Mouse (Mus musculus) lung, postnatal 36 days (tissue): ENCODE results near the gene 9930104L06Rik.
"Not testable (repeated sequence)": the region's sequence is repeated elsewhere in the genome, so short reads cannot be mapped to it uniquely, and the experiment has no call there.

Experiments used
- DNase-seq: peaks from one replicate; pipeline ENCODE4 v3.0.0; 2022; ENCODE audit warnings: mixed read lengths

Gene 9930104L06Rik

GRCm38 (mm10) chr4:124936613-124937471 lies at the start of gene 9930104L06Rik:
Gene 9930104L06Rik (plus strand): TSS chr4:124937048.
- peak; percentile 99 for DNase-seq

GRCm38 (mm10) chr4:124888702-124889101 lies 48.1 kb upstream of the 9930104L06Rik start:
- no peak for DNase-seq

GRCm38 (mm10) chr4:124889935-124890334 lies 46.9 kb upstream of the 9930104L06Rik start:
- no peak for DNase-seq

GRCm38 (mm10) chr4:124890831-124891230 lies 46.0 kb upstream of the 9930104L06Rik start:
- no peak for DNase-seq

GRCm38 (mm10) chr4:124893769-124894168 lies 43.1 kb upstream of the 9930104L06Rik start:
- no peak for DNase-seq

- no peak for DNase-seq
Measured at GRCm38 (mm10) chr4:124894508-124895428, 42.1 kb upstream of the 9930104L06Rik start.

- no peak for DNase-seq
Measured at GRCm38 (mm10) chr4:124898428-124898827, 38.4 kb upstream of the 9930104L06Rik start.

DNA sequence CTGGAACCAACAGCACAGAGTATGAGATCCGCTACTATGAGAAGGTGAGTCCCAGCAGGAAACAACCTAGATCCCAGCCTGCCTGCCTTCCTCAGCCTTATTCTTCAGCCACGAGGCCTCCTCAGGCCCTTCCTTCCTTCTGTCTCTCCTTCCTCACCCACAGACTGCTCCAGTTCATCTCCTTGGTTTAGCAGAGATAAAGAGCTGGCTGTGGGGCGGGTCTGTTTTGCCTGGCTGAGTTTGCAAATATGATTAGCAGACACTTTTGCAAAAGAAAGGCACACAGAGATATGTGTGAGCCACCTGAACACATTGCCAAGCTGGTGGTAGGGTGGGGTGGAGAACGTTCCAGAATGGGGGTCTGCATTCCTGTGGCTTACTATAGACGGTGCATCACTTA lies 36.9 kb upstream of the 9930104L06Rik start:
- DNase-seq = no peak

DNA sequence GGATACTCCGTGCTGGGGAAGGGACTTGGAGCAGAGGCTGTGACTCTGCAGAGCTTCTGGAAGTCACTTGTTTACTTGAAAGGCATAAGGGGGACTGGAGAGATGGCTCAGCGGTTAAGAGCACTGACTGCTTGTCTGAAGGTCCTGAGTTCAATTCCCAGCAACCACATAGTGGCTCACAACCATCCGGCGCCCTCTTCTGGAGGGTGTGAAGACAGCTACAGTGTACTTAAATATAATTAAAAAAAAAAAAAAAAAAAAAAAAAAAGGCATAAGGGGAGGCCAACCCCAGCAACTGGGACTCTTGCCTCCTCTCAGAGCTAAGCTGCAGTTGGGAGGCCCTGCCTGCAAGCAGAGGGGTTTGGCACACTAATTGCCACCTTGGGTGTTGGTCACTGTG lies 31.4 kb upstream of the 9930104L06Rik start:
- no peak for DNase-seq

GRCm38 (mm10) chr4:124905971-124906822 lies 30.7 kb upstream of the 9930104L06Rik start:
- DNase-seq = no peak

- DNase-seq = no peak
Measured at GRCm38 (mm10) chr4:124928102-124928501, 8.7 kb upstream of the 9930104L06Rik start.

DNA sequence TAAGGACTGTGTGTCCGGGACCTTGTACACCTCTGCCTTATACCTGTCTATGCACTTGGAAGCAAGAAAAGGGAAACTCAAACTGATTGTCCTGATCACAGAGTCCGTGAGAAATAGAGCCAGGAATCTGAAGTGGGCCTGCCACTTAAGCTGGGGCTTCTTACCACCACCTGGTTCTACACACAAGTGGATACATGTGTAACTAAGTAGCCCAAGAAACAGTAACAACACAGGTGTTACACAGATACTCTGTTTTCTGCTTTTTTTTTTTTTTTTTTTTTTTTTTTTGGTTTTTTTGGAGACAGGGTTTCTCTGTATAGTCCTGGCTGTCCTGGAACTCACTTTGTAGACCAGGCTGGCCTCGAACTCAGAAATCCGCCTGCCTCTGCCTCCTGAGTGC lies 2.4 kb downstream of the 9930104L06Rik start, which contains the start of gene Cdca8:
Gene Cdca8, minus strand, starts transcription at position 101 of the 400 bp plus-strand sequence.
- DNase-seq = not testable (repeated sequence)

- peak; percentile 88 for DNase-seq
Measured at GRCm38 (mm10) chr4:124943022-124943421, 6.2 kb downstream of the 9930104L06Rik start.

GRCm38 (mm10) chr4:124943781-124944180 lies 6.9 kb downstream of the 9930104L06Rik start:
- DNase-seq = no peak

DNA sequence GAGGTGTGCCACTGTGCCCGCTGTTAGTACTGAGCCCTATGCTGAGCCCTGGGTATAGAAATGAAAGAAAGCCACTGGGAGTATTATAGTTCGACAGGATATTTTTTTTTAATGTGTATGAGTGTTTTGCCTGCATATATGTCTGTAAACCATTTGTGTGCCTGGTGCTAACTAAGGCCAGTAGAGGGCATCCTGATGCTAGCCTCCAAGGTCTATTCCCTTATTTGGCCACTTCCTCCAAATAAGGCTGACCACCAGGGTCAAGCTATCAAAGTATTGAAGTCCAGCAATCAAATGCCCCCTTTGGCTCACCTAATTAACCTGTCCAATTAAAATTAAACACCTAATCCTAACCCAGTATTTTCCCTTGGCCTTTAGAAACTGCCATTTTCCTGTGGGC lies 8.1 kb downstream of the 9930104L06Rik start:
- peak; percentile 15 for DNase-seq

GRCm38 (mm10) chr4:124949488-124949887 lies 12.6 kb downstream of the 9930104L06Rik start:
- no peak for DNase-seq

GRCm38 (mm10) chr4:124950181-124951035 lies 13.6 kb downstream of the 9930104L06Rik start:
- peak; percentile 23 for DNase-seq

DNA sequence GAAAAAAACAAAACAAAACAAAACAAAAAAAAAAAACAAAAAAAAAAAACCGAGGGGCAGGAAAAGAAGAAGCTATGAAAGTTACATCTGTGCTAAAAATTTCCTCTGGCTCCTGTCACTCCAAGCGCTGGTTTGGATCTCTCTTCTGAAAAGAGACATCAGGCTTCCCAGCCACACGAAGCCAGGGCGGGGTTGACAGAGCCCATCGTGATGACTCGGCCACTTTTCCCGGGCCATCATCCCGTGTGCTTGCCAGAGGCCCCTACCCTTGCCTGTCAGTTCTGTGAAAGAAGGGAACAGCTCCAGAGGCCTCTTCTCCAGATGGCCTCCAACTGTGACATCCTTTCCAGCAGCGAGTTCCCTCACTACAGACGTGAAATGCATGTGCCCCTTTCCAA lies 14.2 kb downstream of the 9930104L06Rik start:
- peak; percentile 17 for DNase-seq

GRCm38 (mm10) chr4:124953546-124953945 lies 16.7 kb downstream of the 9930104L06Rik start:
- peak; percentile 67 for DNase-seq

GRCm38 (mm10) chr4:124957284-124957683 lies 20.4 kb downstream of the 9930104L06Rik start:
- DNase-seq = peak; percentile 33

DNA sequence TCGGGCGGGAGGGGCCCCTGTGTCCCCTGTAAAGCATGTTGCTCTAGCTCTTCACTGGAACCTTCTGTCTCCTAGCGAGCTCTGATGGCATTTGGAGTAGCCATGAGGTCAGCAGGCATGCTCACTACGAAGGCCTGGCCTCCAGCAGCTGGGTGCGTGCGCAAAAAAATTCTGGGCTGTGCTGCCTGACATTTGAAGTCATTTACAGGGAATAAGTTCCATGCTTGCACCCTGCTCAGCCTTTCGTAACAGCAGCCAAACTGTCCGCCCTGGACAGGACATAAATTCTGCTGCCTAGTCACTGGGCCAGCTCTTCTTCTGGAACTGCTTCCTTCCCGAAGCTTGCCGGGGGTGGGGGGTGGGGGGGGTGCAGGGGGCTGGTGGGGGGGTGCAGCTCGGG lies 22.2 kb downstream of the 9930104L06Rik start:
- DNase-seq = peak; percentile 54
